Mouse (Mus musculus) megakaryocyte, embryonic 14.5 days (primary cell): ENCODE data around the gene Tenm4.

ENCODE experiments used
- FLI1 ChIP-seq: IDR thresholded peaks from 2 replicates; pipeline ENCODE4 v1.6.1; 2012; ENCODE audit warnings: low read length, inconsistent platforms, mixed read lengths
- GATA1 ChIP-seq: IDR thresholded peaks from 3 replicates; pipeline ENCODE4 v1.6.1; 2012; ENCODE audit warnings: mixed read lengths, low read length, inconsistent platforms, borderline replicate concordance

DNA sequence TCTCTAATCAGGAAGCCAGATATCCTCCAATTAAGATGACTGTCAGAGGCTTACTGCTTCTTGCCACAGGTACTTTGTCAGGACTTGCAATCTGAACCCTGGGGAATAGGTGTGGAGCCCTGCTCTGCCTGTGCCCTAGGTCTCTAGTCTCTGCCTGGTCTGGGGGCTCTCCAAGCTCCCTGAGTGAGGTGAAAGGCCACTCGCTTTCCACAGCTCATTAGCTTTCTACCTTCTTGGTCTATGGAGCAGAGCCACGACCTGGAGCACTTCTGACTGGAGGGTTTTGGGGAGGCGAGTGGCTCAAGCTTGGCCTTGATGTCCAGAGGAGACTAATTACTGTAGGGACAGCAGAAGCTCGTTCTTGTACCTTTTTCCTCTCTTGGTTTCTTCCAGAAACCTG lies 617.1 kb downstream of the Tenm4 start:
- TF ChIP-seq GATA1 (no peak), FLI1 (no peak)
